Mouse (Mus musculus) c-Kit-positive CD71-positive TER-119-positive erythroid progenitor cells, embryonic 14.5 days (primary cell): Measurements from ENCODE around the gene Rce1.

Experiments
- DNase-seq: peaks from one replicate; pipeline ENCODE4 v3.0.0-alpha.2; 2013; ENCODE audit warnings: low spot score

Rce1 gene

DNA sequence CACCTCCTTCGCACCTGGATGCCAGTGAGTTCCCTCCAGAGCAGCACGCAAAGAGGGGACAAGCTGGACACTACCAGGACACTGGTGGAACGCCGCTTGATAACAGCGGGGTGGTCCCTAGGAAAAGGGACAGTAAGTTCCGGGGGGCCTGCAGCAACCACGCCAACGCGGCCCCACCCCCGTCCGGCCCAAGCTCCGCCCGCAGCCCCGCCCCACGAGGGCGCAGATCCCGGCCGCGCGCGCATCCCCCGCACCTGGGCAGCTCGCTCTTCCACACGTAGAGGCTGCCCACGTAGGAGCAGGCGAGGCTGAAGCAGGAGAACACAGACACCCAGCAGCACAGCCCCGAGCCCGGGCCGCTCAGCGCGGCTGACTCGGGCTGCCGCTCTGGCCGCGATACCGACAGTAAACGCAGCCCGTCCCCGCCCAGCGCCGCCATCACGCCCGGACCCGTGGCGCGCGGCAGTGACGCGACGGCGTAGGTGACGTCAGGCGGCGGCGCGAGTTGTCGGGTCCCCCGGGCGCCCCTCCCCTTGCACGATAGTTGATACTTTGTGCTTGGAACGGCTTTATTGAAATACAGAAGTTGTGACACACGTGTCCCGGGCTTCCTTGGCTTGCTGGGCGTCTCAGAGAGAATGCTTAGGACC, at the start of gene Rce1:
Gene Rce1 (minus strand): TSS at position 463 of the 650 bp plus-strand sequence.
- peak; percentile 88 for DNase-seq

DNA sequence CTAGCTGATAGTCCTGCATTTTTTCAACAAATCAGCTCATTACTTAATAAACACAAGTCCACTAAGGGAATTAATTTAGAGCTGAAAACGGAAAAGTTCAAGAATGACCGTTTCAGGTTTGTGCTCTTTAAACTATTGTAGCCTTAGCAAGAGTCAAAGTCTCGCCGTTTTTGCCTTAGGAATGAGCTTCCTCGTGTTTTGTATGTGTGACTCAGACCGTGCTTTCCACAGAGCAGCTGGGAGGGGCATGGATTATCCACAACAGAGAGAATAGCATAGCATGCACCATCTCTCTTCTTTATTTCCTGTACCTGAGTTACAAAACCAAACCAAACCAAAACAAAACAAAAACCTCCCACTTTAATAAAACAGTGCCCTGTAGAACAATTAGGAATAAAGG, 47.0 kb upstream of the Rce1 start:
- no peak for DNase-seq

DNA sequence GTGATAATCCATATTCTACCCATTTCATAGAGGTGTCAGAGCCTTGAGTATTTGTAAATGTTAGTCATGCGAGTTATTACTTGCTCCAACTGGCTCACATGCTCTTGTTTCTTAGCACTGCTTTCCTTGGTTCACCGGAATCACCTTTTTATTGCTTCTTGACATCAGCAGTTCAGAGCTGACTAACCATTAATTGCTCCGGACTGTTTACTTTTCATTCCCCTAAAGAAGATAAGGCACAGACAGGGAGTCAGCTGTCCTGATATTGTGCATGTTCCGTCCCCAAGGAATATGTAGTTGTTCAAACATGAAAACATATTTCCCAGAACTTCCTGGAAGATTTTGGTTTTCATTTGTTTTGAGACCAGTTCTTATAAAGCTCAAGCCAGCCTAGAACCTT, 45.3 kb upstream of the Rce1 start:
- DNase-seq, result no peak

DNA sequence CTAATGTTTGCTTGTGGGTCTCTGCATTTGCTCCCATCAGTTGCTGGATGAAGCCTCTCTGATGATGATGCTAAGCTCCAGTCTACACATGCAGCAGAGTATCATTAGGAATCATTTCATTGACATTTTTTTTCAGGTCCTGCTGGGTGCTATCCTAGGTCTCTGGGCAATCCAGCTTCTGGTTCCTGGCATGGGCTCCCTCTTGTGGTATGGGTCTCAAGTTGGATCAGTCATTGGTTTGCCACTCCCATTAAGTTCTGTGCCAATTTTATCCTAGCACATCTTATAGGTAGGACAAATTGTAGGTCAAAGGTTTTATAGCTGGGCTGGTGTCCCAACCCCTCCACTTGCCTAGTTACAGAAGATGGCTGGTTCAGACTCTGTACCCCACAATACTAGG, 41.4 kb upstream of the Rce1 start:
- no peak for DNase-seq

DNA sequence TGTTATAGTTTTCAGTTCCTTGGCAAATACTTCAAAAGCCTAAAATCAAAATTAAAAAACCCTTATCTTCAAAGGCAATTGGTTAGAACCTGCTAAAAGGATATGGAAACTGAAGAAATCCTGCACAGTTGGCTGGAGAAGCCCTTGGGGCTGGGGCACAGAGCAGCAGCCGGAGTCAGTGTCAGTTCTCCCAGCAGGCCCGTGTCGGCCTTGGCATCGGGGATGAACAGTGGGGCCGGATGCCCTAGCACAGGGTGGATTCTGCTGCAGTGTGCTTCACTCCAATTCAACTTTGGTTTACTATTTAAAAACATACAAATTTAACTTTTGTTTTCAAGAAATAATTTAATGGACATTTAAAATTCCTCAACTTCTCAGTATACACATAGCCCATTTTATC, 32.7 kb upstream of the Rce1 start:
- no peak for DNase-seq

DNA sequence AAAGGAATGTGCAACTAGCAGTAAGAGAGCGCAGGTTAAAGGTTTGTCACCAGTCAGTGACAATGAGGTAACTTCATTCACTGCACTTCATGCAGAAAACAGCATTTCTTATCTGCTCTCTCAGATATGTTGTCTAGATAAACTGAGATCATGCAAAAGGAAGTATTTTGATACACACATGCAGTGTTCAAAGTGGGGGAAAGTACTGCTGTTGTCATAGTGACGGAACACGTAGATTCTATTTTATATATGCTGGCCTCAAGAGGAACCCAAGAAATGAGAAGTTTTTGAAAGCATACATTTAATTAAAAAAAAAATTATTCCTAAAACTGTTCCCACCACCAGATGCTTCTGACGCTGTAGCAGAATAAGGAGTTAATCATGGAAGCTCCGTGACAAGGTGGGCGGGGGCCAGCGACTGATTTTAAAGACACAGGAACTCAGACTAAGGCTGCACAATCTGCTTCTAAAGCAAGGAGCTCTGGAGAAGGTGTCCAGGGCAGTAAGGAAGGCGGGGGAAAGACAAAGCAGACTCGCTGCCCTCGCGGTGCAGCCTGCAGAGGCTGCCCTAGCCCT, 21.6 kb upstream of the Rce1 start:
- DNase-seq, result no peak

DNA sequence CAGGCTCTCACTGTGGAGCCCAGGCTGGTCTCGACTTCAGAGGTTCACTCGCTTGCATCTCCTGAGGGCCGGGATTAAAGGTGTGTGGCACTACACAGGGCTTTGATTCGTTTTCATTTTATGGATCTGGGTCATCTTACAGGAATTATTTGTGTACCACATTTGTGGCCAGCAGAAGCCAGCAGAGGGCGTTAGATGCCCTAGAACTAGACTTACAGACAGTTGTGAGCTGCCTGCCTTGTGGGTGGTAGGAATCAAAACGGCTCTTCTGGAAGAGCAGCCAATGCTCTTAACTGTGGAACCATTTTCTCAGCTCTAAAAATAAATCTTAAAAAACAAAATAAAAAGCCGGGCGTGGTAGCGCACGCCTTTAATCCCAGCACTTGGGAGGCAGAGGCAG, 18.8 kb upstream of the Rce1 start:
- DNase-seq, result no peak

DNA sequence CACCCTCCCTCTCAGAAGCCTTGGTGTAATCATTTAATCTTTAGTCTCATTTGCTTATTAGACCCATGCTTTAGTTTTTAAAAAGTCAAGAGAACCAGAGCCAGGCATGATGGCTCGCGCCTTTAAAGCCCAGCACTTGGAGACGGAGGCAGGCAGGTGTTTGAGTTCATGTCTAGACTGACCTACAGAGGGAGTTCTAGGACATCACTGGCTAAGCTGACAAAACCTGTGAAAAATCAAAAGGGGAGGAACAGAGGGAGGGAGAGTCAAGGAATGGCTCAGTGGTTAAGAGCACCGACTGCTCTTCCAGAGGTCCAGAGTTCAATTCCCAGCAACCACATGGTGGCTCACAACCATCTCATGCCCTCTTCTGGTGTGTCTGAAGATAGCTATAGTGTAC, 10.5 kb upstream of the Rce1 start:
- DNase-seq, result no peak

DNA sequence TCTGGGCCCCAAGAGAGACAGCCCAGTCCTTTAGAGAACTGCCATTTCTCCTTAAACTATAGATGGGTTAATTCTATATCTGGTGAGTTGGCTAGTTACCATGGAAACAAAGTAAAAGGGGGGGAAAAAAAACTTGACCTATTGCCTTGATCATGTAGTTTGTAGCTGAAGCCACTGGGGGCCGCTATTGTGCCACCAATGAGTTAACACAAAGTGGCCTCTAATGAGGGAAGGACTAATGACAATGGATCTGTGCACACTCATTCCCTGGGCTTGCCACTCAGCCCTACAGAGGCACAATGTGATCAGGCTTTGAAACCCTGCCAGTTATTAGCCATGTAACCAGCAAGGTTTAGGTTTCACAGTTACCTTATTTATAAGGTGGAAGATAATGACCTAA, 3.4 kb upstream of the Rce1 start:
- peak; percentile 63 for DNase-seq

DNA sequence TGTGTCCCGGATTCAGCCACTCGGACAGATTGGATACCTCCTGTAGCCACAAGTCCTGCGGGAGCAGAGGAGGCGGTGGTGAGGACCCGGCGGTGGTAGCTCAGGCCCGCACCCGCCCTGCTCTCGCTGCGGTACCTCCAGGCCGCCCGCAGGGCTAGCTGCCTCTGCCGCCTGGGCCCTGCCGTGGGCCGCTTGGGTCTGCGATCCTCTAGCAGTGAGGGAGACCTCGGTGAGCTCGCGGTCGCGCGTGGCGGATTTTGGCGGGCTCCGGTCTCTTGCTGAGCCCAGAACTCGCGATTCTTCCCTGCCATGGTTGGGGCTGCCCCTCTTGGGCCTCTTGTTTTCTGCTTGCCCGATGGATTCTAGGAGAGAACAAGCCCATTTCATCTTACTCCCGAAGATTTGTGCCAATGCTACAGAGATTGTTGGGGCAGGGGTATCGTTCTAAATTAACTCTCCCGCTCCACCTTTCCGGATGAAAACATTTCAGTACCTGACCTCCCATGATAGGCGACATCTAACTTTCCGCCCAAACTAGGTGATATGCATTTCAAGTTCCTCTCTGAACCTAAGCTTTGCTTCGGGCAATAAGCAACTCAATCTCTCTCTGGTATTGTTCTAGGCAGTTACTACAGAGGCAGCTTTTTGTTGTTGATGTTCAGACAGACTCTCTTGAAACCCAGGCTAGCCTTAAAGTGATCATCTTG, 541 bp upstream of the Rce1 start:
- DNase-seq, result no peak

DNA sequence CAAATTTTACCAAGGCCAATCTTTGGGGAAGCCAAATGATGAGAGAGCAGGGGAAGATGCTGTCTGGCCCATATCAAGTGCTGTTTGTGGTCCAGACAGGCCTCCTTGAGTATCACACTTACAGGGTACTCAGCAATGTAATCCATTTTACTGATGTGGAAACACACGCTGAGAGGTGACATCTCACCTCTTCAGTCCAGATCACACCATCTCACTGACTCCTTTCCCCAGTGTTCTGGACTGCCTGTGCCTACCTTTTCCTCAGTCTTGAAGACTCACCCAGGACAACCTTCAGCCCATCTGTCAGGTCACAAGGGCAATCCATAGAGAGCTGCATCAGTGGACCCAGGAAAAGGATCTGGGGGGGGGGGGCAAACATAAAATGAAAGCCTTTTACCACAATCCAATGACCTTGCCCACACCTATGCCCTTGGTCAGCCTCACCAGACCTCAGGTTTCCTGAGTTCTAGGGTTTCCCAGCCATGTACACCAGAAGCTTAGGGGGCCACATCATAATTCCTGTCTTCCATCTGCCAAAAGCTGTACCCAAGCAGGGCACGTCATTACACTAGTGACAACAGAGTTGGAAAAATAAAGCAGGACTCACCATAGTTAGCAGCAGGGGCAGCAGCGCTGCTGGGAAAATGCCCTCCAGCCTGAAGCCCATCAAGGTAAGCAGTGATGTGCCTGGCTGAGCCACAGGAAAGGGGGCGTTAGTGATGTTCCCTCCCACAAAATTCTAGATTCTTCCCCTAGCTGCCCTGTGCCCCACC, 849 bp downstream of the Rce1 start:
- no peak for DNase-seq

DNA sequence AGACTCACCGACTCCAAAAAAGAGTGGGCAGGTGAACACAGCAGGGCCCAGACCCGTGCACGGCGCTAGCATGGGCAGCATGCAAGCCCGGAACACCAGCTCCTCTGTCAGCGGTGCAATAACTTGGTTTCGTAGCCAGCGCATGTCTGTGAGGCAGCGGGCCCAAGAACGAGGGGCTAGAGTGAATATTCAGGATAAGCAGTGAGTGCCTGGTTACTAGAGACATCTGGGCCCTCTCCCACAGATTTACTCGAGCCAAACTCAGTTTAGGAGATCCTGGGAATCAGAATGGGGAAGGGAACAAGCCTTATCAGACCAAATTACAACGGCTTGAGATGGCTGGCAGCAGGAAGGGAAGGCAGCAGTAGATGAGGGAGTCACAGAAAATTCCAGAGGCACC, 1.4 kb downstream of the Rce1 start:
- DNase-seq, result no peak

DNA sequence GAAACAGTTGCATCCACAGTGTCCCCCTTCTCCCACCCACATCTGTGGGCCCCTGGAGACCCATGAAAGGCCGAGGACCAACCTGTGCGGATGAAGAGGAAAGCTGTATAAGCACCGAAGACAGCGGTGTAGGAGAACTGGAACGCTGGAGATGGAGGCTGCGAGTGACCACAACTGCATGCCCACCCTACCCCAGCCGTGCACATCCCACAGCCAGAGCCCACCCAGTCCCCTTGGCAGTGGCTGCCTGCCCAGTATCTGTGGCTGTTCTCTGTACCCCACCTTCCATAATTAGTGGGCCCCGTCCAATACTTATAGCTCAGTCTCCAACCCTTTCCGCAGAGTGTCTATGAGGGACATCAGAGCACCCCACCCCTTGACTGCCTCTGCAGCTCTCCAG, 2.0 kb downstream of the Rce1 start:
- no peak for DNase-seq

DNA sequence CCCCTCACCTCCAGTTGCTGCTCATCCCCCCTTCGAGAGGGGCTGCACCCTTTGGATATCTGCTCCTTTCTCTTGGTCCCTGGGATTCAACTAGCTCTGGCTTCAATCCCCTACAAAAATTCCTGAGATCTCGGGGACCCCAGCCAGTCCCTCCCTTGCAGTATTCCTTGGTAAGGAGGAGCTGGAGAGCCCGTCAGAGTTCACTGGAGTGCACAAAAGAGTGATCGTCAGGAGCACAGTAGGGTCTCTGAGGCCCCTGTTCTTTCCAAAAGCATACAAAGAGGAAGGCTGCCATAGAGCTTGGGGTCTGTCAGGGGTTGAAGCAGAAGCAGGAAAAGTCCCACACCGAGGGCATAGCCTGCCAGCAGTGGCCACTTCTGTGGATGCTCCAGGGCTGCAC, 2.7 kb downstream of the Rce1 start:
- no peak for DNase-seq

DNA sequence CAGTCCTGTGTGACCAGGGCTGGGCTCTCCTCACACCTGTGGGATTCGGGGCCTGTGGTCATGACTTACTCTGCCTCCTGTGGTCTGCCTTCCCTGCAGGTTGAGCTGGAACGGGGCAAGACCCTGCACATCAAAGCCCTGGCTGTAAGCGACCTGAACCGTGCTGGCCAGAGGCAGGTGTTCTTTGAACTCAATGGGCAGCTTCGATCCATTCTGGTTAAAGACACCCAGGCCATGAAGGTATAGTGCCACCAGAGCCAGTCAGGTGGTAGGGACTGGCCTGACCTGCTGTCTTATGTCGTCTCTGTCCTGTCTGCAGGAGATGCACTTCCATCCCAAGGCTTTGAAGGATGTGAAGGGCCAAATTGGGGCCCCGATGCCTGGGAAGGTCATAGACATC, 4.7 kb downstream of the Rce1 start:
- DNase-seq, result no peak

DNA sequence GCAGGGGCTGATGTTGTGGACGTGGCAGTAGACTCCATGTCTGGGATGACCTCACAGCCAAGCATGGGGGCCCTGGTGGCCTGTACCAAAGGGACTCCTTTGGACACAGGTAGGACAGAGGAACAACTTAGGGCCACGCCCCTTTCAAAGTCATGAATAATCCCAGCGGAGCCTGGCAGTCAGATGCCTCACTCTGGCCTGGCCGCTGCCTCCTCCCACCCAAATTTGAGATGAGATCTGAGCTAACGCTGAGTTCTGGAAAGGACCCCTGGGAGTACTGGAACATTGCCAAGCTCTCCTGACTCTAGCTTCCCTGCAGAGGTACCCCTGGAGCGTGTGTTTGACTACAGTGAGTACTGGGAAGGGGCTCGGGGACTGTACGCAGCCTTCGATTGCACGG, 6.0 kb downstream of the Rce1 start:
- no peak for DNase-seq

DNA sequence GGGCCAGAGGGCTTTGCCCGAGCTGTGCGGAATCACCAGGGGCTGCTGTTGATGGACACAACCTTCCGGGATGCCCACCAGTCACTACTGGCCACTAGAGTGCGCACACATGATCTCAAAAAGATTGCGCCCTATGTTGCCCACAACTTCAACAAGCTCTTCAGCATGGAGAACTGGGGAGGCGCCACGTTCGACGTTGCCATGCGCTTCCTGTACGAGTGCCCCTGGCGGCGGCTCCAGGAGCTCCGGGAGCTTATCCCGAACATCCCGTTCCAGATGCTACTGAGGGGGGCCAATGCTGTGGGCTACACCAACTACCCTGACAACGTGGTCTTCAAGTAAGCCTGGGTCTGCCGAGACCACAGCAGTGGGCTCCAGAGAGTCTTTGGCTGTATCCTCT, 7.3 kb downstream of the Rce1 start:
- DNase-seq, result no peak

DNA sequence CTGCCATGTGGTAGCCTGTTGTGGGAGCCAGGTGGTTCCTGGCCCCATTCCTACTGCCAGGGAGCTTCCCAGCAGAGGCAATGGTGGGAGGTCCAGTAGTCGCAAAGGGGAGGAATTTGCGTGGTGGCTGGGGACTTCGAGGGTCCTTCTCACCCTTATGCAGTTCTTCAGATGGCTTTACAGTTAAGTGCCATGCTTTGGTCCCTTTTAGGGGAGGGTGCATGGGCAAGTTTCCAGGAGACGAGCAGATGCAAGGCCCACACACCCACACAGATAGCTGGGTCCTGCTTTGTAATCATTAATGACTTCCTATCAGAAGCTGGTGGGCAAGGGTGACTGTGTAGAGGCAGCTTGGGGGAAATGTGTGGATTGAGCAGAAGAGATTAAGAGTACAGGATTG, 8.9 kb downstream of the Rce1 start:
- no peak for DNase-seq

DNA sequence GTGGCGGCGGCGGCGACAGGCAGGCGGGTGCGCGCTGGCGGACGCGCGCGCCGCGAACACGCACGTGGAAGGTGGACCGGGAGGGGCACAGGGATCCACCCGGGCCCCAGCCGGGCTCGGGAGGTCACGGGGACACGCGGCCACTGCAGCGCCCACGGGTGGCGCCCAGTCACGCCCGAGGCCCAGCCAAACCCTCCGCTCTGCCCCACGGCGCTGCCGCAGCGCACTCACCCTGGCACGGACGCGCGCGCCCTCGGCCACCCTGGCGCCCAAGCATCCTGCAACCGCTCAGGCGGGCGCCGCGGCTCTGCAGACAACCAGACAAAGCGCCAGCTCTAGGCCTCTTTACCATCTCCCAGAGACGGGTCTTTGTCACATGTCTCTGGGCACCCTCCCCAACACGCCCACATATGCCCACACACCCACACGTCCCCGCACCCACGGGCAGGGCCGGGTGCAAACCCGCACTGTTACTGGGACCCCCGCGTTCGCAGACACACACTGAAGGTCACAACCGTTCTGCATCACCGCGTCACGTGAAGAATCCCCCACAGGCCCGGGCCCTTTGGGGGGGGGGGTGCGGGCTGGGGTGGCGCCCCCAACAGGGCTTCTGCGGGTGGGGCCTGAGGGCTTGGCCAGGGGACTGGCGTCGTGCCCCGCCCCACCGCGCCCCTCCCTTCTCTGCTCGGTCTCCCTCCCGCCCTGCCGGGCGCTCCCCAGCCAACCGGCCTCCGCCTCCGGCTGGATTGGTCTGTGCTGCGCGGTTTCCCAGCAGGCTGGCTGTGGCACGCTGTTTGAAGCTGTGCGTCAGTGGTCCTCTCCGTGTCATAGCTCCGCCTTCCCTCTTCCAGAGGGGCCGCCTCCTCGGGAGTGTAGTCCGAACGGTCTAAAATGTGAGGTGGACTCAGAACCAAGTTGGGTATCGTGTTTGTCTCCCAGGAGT, 10.0 kb downstream of the Rce1 start, which contains the start of gene Lrfn4:
Gene Lrfn4 (minus strand): TSS at position 517 of the 943 bp plus-strand sequence.
- DNase-seq, result peak; percentile 68

DNA sequence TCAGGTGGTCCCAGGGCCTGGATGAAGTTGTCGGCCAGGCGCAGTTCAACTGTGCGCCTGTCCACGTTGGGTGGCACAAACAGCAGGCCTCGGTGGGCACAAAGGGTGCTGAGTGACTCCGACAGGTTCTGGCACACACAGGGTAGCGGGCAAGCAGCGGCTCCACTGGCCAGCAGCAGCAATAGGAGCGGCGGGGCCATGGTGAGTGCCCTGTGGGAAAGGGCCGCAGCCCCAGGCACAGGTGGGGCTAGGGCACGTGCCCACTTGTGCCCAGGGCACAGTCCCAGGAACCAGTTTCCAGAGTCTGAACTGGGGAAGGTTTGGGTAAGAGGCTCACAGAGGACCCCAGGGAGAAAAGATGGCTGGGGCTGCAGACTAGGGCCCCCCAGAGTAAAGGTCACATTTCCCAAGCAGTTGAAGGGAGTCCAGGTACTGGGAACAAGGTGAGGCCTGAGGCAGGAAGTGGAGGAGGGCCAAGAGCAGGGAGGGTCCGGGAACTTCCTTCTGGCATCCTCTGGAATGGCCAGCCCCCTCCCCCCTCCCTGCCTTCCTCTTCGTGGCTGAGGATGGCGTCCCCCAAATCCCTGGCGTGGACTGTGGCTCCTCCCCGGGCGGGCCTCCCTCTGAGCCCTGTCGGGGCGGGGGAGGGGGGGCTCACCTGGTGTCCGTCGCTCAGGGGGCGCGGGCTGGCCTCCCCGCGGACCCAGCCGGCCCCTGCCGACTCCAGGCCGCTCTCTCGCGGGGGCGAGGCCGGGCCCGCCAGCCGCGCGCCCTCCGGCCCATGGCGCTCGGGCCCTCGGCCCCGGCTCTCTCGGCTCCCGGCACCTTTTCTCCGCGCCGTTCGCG, 10.9 kb downstream of the Rce1 start:
- no peak for DNase-seq
